Mouse (Mus musculus) liver, embryonic 15.5 days (tissue): Measurements from ENCODE around the gene Tex44. TPM values are rescaled to one million over a fixed set of nuclear protein-coding genes. Genes with fewer than 3 reads are reported as not detected.
"Not testable (repeated sequence)": the region's sequence is repeated elsewhere in the genome, so short reads cannot be mapped to it uniquely, and the experiment has no call there.

Source experiments
- ATAC-seq: fragments of 200-750 bp; cut with Nextera tagmentation; 2 replicates; pipeline ENCODE4 v1.8.0; 2017; ENCODE audit warnings: moderate number of reproducible peaks, mild to moderate bottlenecking, moderate library complexity; ENCODE audit not compliant: insufficient read depth
- H3K27ac ChIP-seq: fragments of 300-500 bp; sonication (generic); replicated peaks from 2 replicates; pipeline ENCODE4 v1.5.1; 2015; ENCODE audit warnings: mild to moderate bottlenecking, inconsistent platforms
- H3K27me3 ChIP-seq: fragments of 300-500 bp; sonication (generic); 2 replicates; pipeline ENCODE4 v1.6.1; 2015; ENCODE audit warnings: mild to moderate bottlenecking, inconsistent platforms
- H3K36me3 ChIP-seq: fragments of 300-500 bp; sonication (generic); replicated peaks from 2 replicates; pipeline ENCODE4 v1.6.1; 2015; ENCODE audit warnings: moderate library complexity, mild to moderate bottlenecking, inconsistent platforms
- H3K4me1 ChIP-seq: fragments of 300-500 bp; sonication (generic); replicated peaks from 2 replicates; pipeline ENCODE4 v1.6.1; 2015; ENCODE audit warnings: inconsistent platforms
- H3K4me2 ChIP-seq: fragments of 300-500 bp; sonication (generic); 2 replicates; pipeline ENCODE4 v1.6.1; 2015; ENCODE audit warnings: moderate library complexity, mild to moderate bottlenecking, inconsistent platforms
- H3K4me3 ChIP-seq: fragments of 300-500 bp; sonication (generic); replicated peaks from 2 replicates; pipeline ENCODE4 v1.5.1; 2015; ENCODE audit warnings: mild to moderate bottlenecking, inconsistent platforms
- H3K9ac ChIP-seq: fragments of 300-500 bp; sonication (generic); 2 replicates; pipeline ENCODE4 v1.6.1; 2015; ENCODE audit warnings: moderate library complexity, mild to moderate bottlenecking, inconsistent platforms
- H3K9me3 ChIP-seq: fragments of 300-500 bp; sonication (generic); replicated peaks from 2 replicates; pipeline ENCODE4 v1.6.1; 2016; ENCODE audit warnings: inconsistent platforms
- WGBS: fragments of 180-500 bp; shearing (Covaris S2); methylation state at CpG from one replicate; pipeline ENCODE4 v1.1.7; 2015; ENCODE audit warnings: mixed read lengths; ENCODE audit not compliant: insufficient replicate concordance; 5-methylcytosine and 5-hydroxymethylcytosine counted together
- polyA plus RNA-seq: library from polyadenylated mRNA; unstranded; fragments of >200 nt; fragmentation: Nextera tagmentation; extraction: Ambion mirVana; gene quantifications from 2 replicates; pipeline ENCODE4 v1.2.1, GENCODE M21; 2015

The Tex44 gene
- polyA plus RNA-seq, 1 experiment from 2014 or later, result not detected

- H3K4me1 ChIP-seq, result peaks cover 41% of the 10 kb centered on the region
- ATAC-seq, result no peak
- no peak overlapping the region for H3K4me3 ChIP-seq
- H3K27ac ChIP-seq, result peak overlapping the region; percentile 76; the same call in 1 of the 2 replicates
- no peaks in the 10 kb centered on the region for H3K27me3 ChIP-seq
- 84% methylated on average over 4 of the region's 4 CpGs for WGBS
- H3K36me3 ChIP-seq, result no peaks in the 10 kb centered on the region
- no peak overlapping the region for H3K9ac ChIP-seq
- no peak overlapping the region for H3K4me2 ChIP-seq
- no peaks in the 10 kb centered on the region for H3K9me3 ChIP-seq
Measured at GRCm38 (mm10) chr1:86469876-86470275, 43.7 kb downstream of the Tex44 start.

GRCm38 (mm10) chr1:86470519-86471181 lies 44.5 kb downstream of the Tex44 start:
- ATAC-seq, result peak; percentile 54
- WGBS, result 39% methylated on average over 12 of the region's 12 CpGs
- Histone ChIP-seq H3K4me3 (no peak overlapping the region), H3K36me3 (no peaks in the 10 kb centered on the region), H3K27me3 (no peaks in the 10 kb centered on the region), H3K9me3 (no peaks in the 10 kb centered on the region), H3K9ac (no peak overlapping the region), H3K27ac (peak overlapping the region; percentile 76), H3K4me2 (peak overlapping the region; percentile 76), H3K4me1 (peaks cover 41% of the 10 kb centered on the region)

- WGBS, result 50% methylated on average over 11 of the region's 11 CpGs
- Histone ChIP-seq H3K4me2 (peak overlapping the region; percentile 76), H3K4me3 (peak overlapping the region; percentile 48)
Measured at GRCm38 (mm10) chr1:86471504-86471961, 45.4 kb downstream of the Tex44 start.

GRCm38 (mm10) chr1:86472197-86472952 lies 46.2 kb downstream of the Tex44 start:
- Histone ChIP-seq H3K4me1 (peaks cover 46% of the 10 kb centered on the region), H3K9ac (peak overlapping the region; percentile 54), H3K27ac (peak overlapping the region; percentile 86), H3K36me3 (no peaks in the 10 kb centered on the region), H3K27me3 (no peaks in the 10 kb centered on the region), H3K4me3 (peak overlapping the region; percentile 48), H3K9me3 (no peaks in the 10 kb centered on the region), H3K4me2 (peak overlapping the region; percentile 76)
- ATAC-seq, result peak; percentile 83
- 8% methylated on average over 31 of the region's 31 CpGs for WGBS

More at GRCm38 (mm10) chr1:86471504-86471961, 45.4 kb downstream of the Tex44 start:
- not testable (repeated sequence) for H3K9me3 ChIP-seq, ATAC-seq, H3K27me3 ChIP-seq, H3K36me3 ChIP-seq
- Histone ChIP-seq H3K9ac (peak overlapping the region; percentile 54), H3K27ac (peak overlapping the region; percentile 86), H3K4me1 (peaks cover 41% of the 10 kb centered on the region)

- Histone ChIP-seq H3K4me2 (peak overlapping the region; percentile 76), H3K27me3 (no peaks in the 10 kb centered on the region), H3K4me1 (peaks cover 55% of the 10 kb centered on the region), H3K9me3 (no peaks in the 10 kb centered on the region), H3K27ac (peak overlapping the region; percentile 86), H3K9ac (peak overlapping the region; percentile 54), H3K4me3 (peak overlapping the region; percentile 48; the same call in 1 of the 2 replicates), H3K36me3 (no peaks in the 10 kb centered on the region)
- 74% methylated on average over 18 of the region's 18 CpGs for WGBS
- no peak for ATAC-seq
Measured at GRCm38 (mm10) chr1:86473109-86473760, 47.1 kb downstream of the Tex44 start.

Other genes starting within 250 kb of the Tex44 start
- 0.79 and 0.92 TPM in 2 replicates for gene B3gnt7, start 123.5 kb upstream of the Tex44 start, polyA plus RNA-seq
- 175 and 198 TPM in 2 replicates for gene Ncl, start 66.9 kb upstream of the Tex44 start, polyA plus RNA-seq
- not detected in 2 replicates for gene Nmur1, start 101 bp upstream of the Tex44 start, polyA plus RNA-seq
- gene Ptma, start 100.4 kb downstream of the Tex44 start, polyA plus RNA-seq, result 634 and 778 TPM in 2 replicates
- 24.7 and 29.0 TPM in 2 replicates for gene Pde6d, start 156.3 kb downstream of the Tex44 start, polyA plus RNA-seq
- gene Cops7b, start 156.6 kb downstream of the Tex44 start, polyA plus RNA-seq, result 13.1 and 13.4 TPM in 2 replicates
- not detected in 2 replicates for gene Nppc, start 244.2 kb downstream of the Tex44 start, polyA plus RNA-seq